Mouse (Mus musculus) small intestine, adult 2 months (tissue): ENCODE measurements at regions not wholly inside any gene's neighbourhood (a gene's known extent, or its start where the extent isn't known, plus 50 kb on each side); places are given as distances from the start of the nearest gene placed in this dataset.

Source experiments
- CTCF ChIP-seq: fragments of 200-500 bp; IDR thresholded peaks from 2 replicates; pipeline ENCODE4 v1.5.1; 2012; ENCODE audit warnings: low read depth, mild to moderate bottlenecking, control low read depth, inconsistent platforms, low read length, moderate library complexity, mixed read lengths; ENCODE audit not compliant: insufficient replicate concordance, insufficient read length; ENCODE audit errors: extremely low read depth
- POLR2A ChIP-seq: fragments of 200-500 bp; IDR thresholded peaks from 2 replicates; pipeline ENCODE4 v1.6.1; 2012; ENCODE audit warnings: low read depth, mild to moderate bottlenecking, control low read depth, inconsistent platforms, low read length, moderate library complexity

DNA sequence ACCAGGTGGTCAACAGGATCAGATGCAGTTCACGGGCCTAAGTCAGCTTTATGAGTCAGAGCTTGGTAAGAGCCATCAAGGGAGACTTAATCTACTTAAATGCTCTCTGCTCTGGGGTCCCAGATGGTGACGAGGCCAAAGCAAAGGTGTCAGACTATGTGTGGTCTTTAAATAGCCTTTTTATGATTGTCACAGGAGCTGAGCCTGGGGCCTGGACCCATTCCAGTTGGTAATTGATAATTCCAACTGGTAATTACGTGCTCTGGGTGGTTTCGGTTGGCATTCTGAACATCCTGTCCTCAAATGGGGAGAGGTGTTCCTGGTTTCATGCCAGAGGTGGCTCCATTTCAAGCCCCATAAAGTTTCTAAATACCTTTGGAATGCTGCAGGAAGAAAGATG lies 269.6 kb upstream of the Maf start:
- TF ChIP-seq CTCF (no peak), POLR2A (no peak)
